Mouse (Mus musculus): ENCODE measurements around the gene Zfp568.

DNA sequence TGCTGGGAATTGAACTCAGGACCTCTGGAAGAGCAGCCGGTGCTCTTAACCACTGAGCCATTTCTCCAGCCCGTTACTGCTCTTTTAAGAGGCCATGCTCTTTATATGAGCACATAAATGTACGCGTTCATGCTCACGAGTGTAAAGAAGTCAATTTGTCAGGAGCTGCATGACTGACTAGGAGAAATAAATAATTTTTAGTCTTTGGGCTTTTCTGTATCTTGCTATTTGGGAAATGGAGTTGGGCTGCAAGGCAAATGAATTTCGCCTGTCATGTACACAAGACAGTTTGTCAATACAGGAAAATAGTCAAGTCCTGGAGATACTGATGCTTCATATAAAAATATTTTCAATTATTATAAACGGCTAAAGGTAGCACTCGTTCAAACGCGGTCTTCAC is 30.7 kb upstream of the Zfp568 start:
- TF ChIP-seq CTCF (conservative IDR thresholded peaks at IDR 0.05 in 1 of 2, IDR thresholded peaks at IDR 0.05 in 1 of 2; ENCODE audit: low read depth in 2 of 2, low read length in 2 of 2) (no peak), NELFE (IDR thresholded peaks at IDR 0.05; ENCODE audit: low read depth, low read length) (no peak), BHLHE40 (IDR thresholded peaks at IDR 0.05; ENCODE audit: low read depth, low read length) (no peak), KAT2A (IDR thresholded peaks at IDR 0.05; ENCODE audit: insufficient replicate concordance, low read length) (no peak), ZKSCAN1 (IDR thresholded peaks at IDR 0.05; ENCODE audit: borderline replicate concordance, low read depth, low read length) (no peak), POLR2A (IDR thresholded peaks at IDR 0.05; ENCODE audit: low read depth, low read length) (no peak), ZNF384 (IDR thresholded peaks at IDR 0.05; ENCODE audit: low read depth, low read length) (no peak), ZC3H11A (IDR thresholded peaks at IDR 0.05; ENCODE audit: low read depth, low read length) (no peak), CHD2 (IDR thresholded peaks at IDR 0.05; ENCODE audit: low read length) (no peak), ELF1 (IDR thresholded peaks at IDR 0.05; ENCODE audit: low read depth, low read length) (no peak), JUND (conservative IDR thresholded peaks at IDR 0.05; ENCODE audit: low read depth, low read length) (no peak), SMC3 (IDR thresholded peaks at IDR 0.05; ENCODE audit: low read depth, low read length) (no peak), ZMIZ1 (IDR thresholded peaks at IDR 0.05; ENCODE audit: low read depth, low read length) (no peak), MXI1 (IDR thresholded peaks at IDR 0.05; ENCODE audit: low read depth, low read length) (no peak)

Data from CH12.LX (cell line).